Mouse (Mus musculus) neural tube, embryonic 13.5 days (tissue): ENCODE data around the gene Nif3l1. TPM values are rescaled to one million over a fixed set of nuclear protein-coding genes. Genes with fewer than 3 reads are reported as not detected.

Experiments
- ATAC-seq: fragments of 200-750 bp; cut with Nextera tagmentation; 2 replicates; pipeline ENCODE4 v1.8.0; 2017; ENCODE audit warnings: low read depth, mild to moderate bottlenecking, moderate TSS enrichment, moderate library complexity
- H3K27ac ChIP-seq: fragments of 300-500 bp; sonication (generic); replicated peaks from 2 replicates; pipeline ENCODE4 v1.5.1; 2015; ENCODE audit warnings: moderate library complexity, mild to moderate bottlenecking, inconsistent platforms
- H3K27me3 ChIP-seq: fragments of 300-500 bp; sonication (generic); 2 replicates; pipeline ENCODE4 v1.6.1; 2015; ENCODE audit warnings: mild to moderate bottlenecking, inconsistent platforms
- H3K36me3 ChIP-seq: fragments of 300-500 bp; sonication (generic); 2 replicates; pipeline ENCODE4 v1.6.1; 2015; ENCODE audit warnings: mild to moderate bottlenecking, inconsistent platforms
- H3K4me1 ChIP-seq: fragments of 300-500 bp; sonication (generic); replicated peaks from 2 replicates; pipeline ENCODE4 v1.6.1; 2015; ENCODE audit warnings: inconsistent platforms
- H3K4me2 ChIP-seq: fragments of 300-500 bp; sonication (generic); 2 replicates; pipeline ENCODE4 v1.6.1; 2015; ENCODE audit warnings: inconsistent platforms, mild to moderate bottlenecking, moderate library complexity
- H3K4me3 ChIP-seq: fragments of 300-500 bp; sonication (generic); 2 replicates; pipeline ENCODE4 v1.5.1; 2015; ENCODE audit warnings: mild to moderate bottlenecking, inconsistent platforms
- H3K9ac ChIP-seq: fragments of 300-500 bp; sonication (generic); 2 replicates; pipeline ENCODE4 v1.6.1; 2015; ENCODE audit warnings: moderate library complexity, mild to moderate bottlenecking, inconsistent platforms
- H3K9me3 ChIP-seq: fragments of 300-500 bp; sonication (generic); 2 replicates; pipeline ENCODE4 v1.6.1; 2016; ENCODE audit warnings: inconsistent platforms
- WGBS: fragments of 180-500 bp; shearing (Covaris S2); methylation state at CpG from one replicate; pipeline ENCODE4 v1.1.7; 2015; 5-methylcytosine and 5-hydroxymethylcytosine counted together
- polyA plus RNA-seq: library from polyadenylated mRNA; unstranded; fragments of >200 nt; fragmentation: Nextera tagmentation; extraction: Ambion mirVana; gene quantifications from 2 replicates; pipeline ENCODE4 v1.2.1, GENCODE M21; 2015

Gene Nif3l1
- polyA plus RNA-seq, 1 experiment from 2014 or later: 56.6 TPM

DNA sequence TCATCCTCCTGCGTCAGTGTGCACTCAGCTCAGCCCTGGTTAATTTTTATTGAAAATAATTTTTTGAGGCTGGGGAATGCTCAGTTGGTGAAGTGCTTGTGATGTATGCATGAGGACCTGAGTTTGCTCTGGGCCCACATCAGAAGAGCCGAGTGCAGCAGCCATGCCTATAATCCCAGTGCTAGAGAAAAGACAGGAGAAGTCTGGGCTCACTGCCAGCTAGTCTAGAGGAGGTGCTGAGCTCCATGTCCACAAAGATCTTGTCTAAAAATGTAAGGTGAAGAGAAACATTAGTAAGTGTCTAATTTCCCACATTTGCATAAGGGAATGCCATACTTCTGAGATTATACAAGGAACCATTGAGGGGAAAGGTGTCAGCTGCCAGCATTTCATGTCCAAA lies 13.9 kb downstream of the Nif3l1 start:
- H3K4me2 ChIP-seq: no peak overlapping the region
- H3K27me3 ChIP-seq: no peaks in the 10 kb centered on the region
- H3K27ac ChIP-seq: no peak overlapping the region
- 84% methylated on average over 2 of the region's 2 CpGs for WGBS
- no peak for ATAC-seq
- no peak overlapping the region for H3K9ac ChIP-seq
- H3K4me1 ChIP-seq: no peaks in the 10 kb centered on the region
- H3K9me3 ChIP-seq: no peaks in the 10 kb centered on the region
- H3K36me3 ChIP-seq: peaks cover 99% of the 10 kb centered on the region
- no peak overlapping the region for H3K4me3 ChIP-seq

- Histone ChIP-seq H3K9me3 (no peaks in the 10 kb centered on the region), H3K36me3 (peaks cover 99% of the 10 kb centered on the region), H3K4me3 (no peak overlapping the region), H3K4me2 (no peak overlapping the region), H3K27ac (no peak overlapping the region), H3K27me3 (no peaks in the 10 kb centered on the region), H3K4me1 (no peaks in the 10 kb centered on the region), H3K9ac (no peak overlapping the region)
- ATAC-seq: no peak
- 97% methylated on average over 3 of the region's 3 CpGs for WGBS
These were observed 15.6 kb downstream of the Nif3l1 start for GRCm38 (mm10) chr1:58460566-58460965.

DNA sequence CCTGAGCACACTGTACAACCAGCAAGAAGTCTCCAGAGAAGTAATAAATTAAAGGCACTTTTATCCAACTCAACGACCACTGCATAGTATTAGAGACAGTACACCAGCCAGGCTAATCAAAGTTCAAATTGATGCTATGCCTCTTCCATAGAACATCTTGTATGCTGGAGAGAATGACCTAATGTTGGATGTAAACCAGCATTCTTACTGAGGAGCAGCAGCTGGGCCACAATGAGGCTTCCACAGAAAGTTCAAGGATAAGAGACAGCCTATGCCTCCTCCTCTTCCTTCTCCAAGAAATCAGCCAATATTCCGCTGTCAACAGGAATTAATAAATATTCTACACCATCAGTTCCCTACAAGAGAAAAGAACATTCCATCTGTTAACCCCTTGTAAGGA lies 19.0 kb downstream of the Nif3l1 start:
- Histone ChIP-seq H3K36me3 (peaks cover 90% of the 10 kb centered on the region), H3K27ac (no peak overlapping the region), H3K9me3 (no peaks in the 10 kb centered on the region), H3K4me3 (no peak overlapping the region), H3K27me3 (no peaks in the 10 kb centered on the region), H3K9ac (no peak overlapping the region), H3K4me2 (no peak overlapping the region), H3K4me1 (no peaks in the 10 kb centered on the region)
- WGBS: 81% methylated on average over 2 of the region's 2 CpGs
- no peak for ATAC-seq

DNA sequence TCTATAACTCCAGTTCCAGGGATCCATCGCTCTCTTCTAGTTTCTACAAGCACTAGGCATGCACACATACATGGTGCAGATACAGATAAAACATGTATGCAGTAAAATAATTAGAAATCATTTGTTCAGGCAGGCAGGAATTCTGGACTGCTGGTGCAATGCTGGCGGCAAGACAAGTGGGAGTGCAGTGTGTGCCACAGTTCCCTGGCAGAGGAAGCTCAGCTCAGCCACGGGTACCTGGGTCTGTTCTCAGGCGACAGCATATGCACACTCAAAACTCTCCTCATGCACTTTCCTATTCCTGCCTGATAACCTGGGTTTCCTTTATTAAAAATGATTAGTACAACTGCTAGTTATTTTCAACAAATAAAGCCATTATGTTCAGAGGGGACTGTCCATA lies 20.1 kb downstream of the Nif3l1 start:
- Histone ChIP-seq H3K4me1 (no peaks in the 10 kb centered on the region), H3K4me2 (no peak overlapping the region), H3K27me3 (no peaks in the 10 kb centered on the region), H3K36me3 (peaks cover 90% of the 10 kb centered on the region), H3K4me3 (no peak overlapping the region), H3K27ac (no peak overlapping the region), H3K9ac (no peak overlapping the region), H3K9me3 (no peaks in the 10 kb centered on the region)
- ATAC-seq: no peak
- WGBS: 91% methylated on average over 4 of the region's 4 CpGs

GRCm38 (mm10) chr1:58465561-58465960 lies 20.6 kb downstream of the Nif3l1 start:
- WGBS: 87% methylated on average over 4 of the region's 4 CpGs
- no peak for ATAC-seq
- peaks cover 90% of the 10 kb centered on the region for H3K36me3 ChIP-seq
- no peak overlapping the region for H3K4me3 ChIP-seq
- H3K9me3 ChIP-seq: no peaks in the 10 kb centered on the region
- no peak overlapping the region for H3K9ac ChIP-seq
- no peak overlapping the region for H3K4me2 ChIP-seq
- H3K4me1 ChIP-seq: no peaks in the 10 kb centered on the region
- no peaks in the 10 kb centered on the region for H3K27me3 ChIP-seq
- H3K27ac ChIP-seq: no peak overlapping the region

DNA sequence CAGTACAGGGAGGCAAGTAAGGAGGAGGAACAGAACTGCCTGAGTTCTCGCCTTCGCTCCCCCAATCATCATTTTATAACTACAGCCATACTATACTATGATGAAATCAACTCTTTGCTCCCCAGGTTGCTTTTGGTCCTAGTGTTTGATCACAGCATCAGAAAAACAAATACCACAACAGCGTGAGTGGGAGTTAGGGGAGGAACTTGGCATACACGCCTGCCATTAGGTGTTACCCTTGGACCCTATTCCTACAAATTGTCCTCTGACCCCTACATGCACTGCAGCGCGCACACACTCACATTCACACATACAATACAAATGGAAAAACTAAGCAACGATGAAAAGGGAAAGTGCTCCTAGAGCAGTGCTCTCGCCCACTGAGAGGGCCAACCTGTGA lies 30.7 kb downstream of the Nif3l1 start:
- WGBS: 96% methylated on average over 8 of the region's 8 CpGs
- Histone ChIP-seq H3K9ac (no peak overlapping the region), H3K27ac (no peak overlapping the region), H3K4me1 (no peaks in the 10 kb centered on the region), H3K27me3 (no peaks in the 10 kb centered on the region), H3K36me3 (peaks cover 83% of the 10 kb centered on the region), H3K4me3 (no peak overlapping the region), H3K4me2 (no peak overlapping the region), H3K9me3 (no peaks in the 10 kb centered on the region)
- no peak for ATAC-seq

- Histone ChIP-seq H3K9ac (no peak overlapping the region), H3K36me3 (peaks cover 78% of the 10 kb centered on the region), H3K27ac (no peak overlapping the region), H3K9me3 (no peaks in the 10 kb centered on the region), H3K4me2 (no peak overlapping the region), H3K27me3 (no peaks in the 10 kb centered on the region), H3K4me3 (no peak overlapping the region), H3K4me1 (no peaks in the 10 kb centered on the region)
- WGBS: 91% methylated on average over 4 of the region's 4 CpGs
- no peak for ATAC-seq
These were observed 37.7 kb downstream of the Nif3l1 start for GRCm38 (mm10) chr1:58482647-58483046.

GRCm38 (mm10) chr1:58495603-58496002 lies 50.7 kb downstream of the Nif3l1 start:
- Histone ChIP-seq H3K27ac (no peak overlapping the region), H3K4me1 (no peaks in the 10 kb centered on the region), H3K4me2 (no peak overlapping the region), H3K4me3 (no peak overlapping the region), H3K9ac (no peak overlapping the region), H3K9me3 (no peaks in the 10 kb centered on the region), H3K36me3 (peaks cover 88% of the 10 kb centered on the region), H3K27me3 (no peaks in the 10 kb centered on the region)
- ATAC-seq: no peak
- WGBS: 86% methylated on average over 6 of the region's 6 CpGs

DNA sequence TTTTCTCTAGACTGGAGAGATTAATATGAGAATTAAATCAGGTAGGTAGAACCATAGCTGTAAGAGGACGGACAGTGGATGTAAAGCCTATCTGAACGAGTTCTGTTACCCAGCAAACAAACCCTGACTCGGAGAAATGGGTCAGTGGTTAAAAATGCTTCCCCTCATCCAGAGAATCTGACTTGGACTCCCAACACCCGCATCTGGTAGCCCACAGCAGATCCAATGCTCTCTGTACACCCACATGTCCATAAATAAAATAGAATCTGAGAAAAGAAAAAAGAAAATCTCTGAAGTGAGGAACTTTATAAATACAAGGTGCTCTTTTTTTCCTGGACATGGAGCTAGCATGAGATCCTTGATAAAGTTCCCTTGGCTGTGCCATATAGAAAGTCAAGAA lies 52.7 kb downstream of the Nif3l1 start:
- H3K4me1 ChIP-seq: no peaks in the 10 kb centered on the region
- no peak overlapping the region for H3K4me2 ChIP-seq
- H3K27ac ChIP-seq: no peak overlapping the region
- H3K4me3 ChIP-seq: no peak overlapping the region
- no peaks in the 10 kb centered on the region for H3K27me3 ChIP-seq
- H3K36me3 ChIP-seq: peaks cover 68% of the 10 kb centered on the region
- no peaks in the 10 kb centered on the region for H3K9me3 ChIP-seq
- H3K9ac ChIP-seq: no peak overlapping the region
- no peak for ATAC-seq
- WGBS: 93% methylated on average over 4 of the region's 4 CpGs

DNA sequence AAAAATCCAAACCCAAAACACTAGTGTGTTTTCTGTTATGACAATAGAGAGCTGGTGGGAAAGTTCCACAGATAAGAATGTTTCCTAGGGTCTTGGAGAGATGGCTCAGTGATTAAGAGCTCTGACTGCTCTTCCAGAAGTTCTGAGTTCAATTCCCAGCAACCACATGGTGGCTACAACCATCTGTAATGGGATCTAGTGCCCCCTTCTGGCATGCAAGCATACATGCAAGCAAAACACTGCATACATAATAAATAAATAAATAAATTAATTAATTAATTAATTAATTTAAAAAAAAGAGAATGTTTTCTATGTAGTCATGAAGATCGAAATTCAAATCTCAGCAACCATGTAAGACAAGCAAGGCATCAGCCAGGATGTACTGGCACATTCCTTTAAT lies 53.8 kb downstream of the Nif3l1 start:
- WGBS: 96% methylated on average over 1 of the region's 1 CpGs
- Histone ChIP-seq H3K9ac (no peak overlapping the region), H3K4me1 (peaks cover 10% of the 10 kb centered on the region), H3K27me3 (no peaks in the 10 kb centered on the region), H3K4me3 (no peak overlapping the region), H3K9me3 (no peaks in the 10 kb centered on the region), H3K36me3 (peaks cover 58% of the 10 kb centered on the region), H3K4me2 (no peak overlapping the region), H3K27ac (no peak overlapping the region)
- no peak for ATAC-seq

DNA sequence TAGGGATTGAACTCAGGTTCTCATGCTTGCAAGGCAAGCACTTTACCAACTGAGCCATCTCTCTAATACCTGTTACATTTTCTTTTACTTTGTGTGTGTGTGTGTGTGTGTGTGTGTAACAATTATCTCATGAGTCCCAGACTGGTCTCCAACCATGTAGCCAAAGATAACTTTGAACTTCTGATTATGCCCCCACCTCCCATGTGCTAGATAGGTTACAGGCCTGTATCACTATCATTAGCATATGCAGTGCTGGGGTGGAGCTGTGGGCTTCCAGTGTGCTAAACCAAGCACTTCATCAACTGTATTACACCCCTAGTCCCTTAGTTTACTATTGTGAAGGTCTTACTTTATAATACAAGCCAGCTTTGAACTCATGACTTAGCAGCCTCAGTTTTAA lies 58.2 kb downstream of the Nif3l1 start:
- Histone ChIP-seq H3K9me3 (peaks cover 17% of the 10 kb centered on the region), H3K27ac (no peak overlapping the region), H3K27me3 (no peaks in the 10 kb centered on the region), H3K4me2 (peak overlapping the region; percentile 79), H3K36me3 (peaks cover 34% of the 10 kb centered on the region), H3K4me1 (peaks cover 21% of the 10 kb centered on the region), H3K4me3 (0 out of 2 replicates have a peak overlapping the region, but pooled peaks have one; percentile 92), H3K9ac (no peak overlapping the region)
- no peak for ATAC-seq

DNA sequence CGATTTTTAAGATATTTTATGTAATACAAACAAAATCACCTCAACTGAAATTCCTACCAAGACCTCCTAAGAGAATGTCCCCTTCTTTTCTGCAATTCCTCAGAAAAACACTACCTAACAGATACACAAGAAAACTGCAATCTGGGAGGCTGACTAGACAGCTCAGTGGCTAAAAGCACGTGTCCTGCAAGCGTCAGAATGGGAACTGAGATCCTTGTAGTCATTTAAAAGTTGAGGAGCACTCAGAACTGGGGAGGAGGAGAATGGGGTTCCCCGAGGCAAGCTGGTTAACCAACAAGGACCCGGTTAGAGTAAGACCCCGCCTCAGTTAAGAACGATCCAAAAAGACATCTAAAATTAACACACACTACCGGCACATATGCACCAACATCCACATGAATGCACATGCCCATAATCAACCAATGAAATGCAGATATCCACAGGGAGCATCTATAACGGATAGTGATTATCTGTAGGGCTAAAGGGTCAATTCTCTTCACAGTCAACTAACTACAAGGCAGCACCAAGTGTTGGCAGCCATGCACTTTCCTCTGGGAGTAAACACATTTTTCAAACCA lies 58.9 kb downstream of the Nif3l1 start:
- H3K36me3 ChIP-seq: peaks cover 28% of the 10 kb centered on the region

GRCm38 (mm10) chr1:58504577-58505254 lies 59.8 kb downstream of the Nif3l1 start, which contains the start of gene Orc2:
Gene Orc2, minus strand, starts transcription at chr1:58505109.
- Histone ChIP-seq H3K27ac (peak within 1 kb of the TSS; percentile 82), H3K4me2 (peak within 1 kb of the TSS; percentile 79), H3K9me3 (peaks cover 28% of the 10 kb centered on the region), H3K4me3 (peak within 1 kb of the TSS; percentile 92), H3K27me3 (no peaks in the 10 kb centered on the region), H3K4me1 (peaks cover 21% of the 10 kb centered on the region), H3K9ac (peak within 1 kb of the TSS; percentile 88), H3K36me3 (peaks cover 20% of the 10 kb centered on the region)
- under 1% methylated on average over 64 of the region's 64 CpGs for WGBS
- ATAC-seq: peak; percentile 100

More for the DNA sequence above, 58.9 kb downstream of the Nif3l1 start:
- 28% methylated on average over 9 of the region's 9 CpGs for WGBS
- H3K9ac ChIP-seq: peak overlapping the region; percentile 88
- H3K4me1 ChIP-seq: peaks cover 21% of the 10 kb centered on the region
- peak overlapping the region; percentile 82 for H3K27ac ChIP-seq
- peaks cover 24% of the 10 kb centered on the region for H3K9me3 ChIP-seq
- no peaks in the 10 kb centered on the region for H3K27me3 ChIP-seq
- H3K4me3 ChIP-seq: peak overlapping the region; percentile 92
- H3K4me2 ChIP-seq: peak overlapping the region; percentile 79
- 0 out of 2 replicates have a peak, but pooled peaks have one; percentile 2 for ATAC-seq
